Mouse (Mus musculus): Measurements from ENCODE around the gene Olfr157. TPM values are rescaled to one million over a fixed set of nuclear protein-coding genes. Genes with fewer than 3 reads are reported as not detected.

Olfr157 gene
- not detected for polyA plus RNA-seq (2021)

DNA sequence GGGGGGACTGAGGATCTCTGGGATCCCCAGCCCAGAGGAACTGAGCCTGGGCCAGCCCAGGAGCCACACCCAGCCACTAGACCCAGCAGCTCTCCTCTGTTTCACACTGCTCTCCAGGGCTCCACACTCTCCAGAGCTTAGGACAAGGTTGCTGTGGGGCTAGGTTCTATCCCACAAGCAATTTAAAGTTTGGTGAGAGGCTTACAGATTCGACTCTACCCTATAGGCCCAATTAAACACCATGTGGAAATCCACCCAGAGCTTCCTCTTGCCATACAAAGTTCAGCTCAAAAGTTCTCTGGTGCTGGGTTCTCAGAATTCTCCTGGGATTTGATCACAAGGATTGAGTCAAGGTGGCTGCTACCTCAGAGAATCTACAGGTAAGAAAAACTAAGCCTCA is at the start of gene Olfr157:
Gene Olfr157, minus strand, starts transcription at position 101 of the 400 bp plus-strand sequence.
- POLR2A ChIA-PET, result no interaction called here
- no peak for TF ChIP-seq CTCF (IDR thresholded peaks at IDR 0.05)
- no peaks in the 10 kb centered on the region for H3K27me3 ChIP-seq
- DNase-seq (ENCODE audit: low read depth, low spot score), result no peak
- in situ Hi-C loops (cut with MboI; ENCODE audit: low pct_unique_long_range_greater_than_20kb), result no loop called here
- CTCF ChIA-PET, result no interaction called here
- ATAC-seq, result no peak

DNA sequence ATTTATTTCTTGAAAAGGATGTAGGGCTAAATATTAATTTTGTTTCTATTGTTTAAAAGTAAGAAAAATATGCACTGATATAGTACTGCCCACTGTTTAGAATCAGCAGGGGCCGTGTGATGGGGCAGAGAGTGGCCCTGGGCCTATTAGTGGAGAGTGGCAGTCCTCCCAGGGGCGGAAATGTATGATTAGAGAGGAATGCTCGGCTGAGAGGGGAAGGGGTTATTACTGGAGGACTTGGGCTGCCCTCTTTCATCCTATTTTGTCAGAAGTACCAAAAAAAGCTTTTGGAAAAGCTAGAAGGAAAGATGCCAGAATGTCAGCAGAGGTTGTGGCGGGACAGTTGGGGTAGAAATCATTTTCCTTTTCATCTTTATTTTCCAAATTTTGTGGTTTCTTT is 44.2 kb upstream of the Olfr157 start:
- CTCF ChIA-PET, result no interaction called here

GRCm38 (mm10) chr4:43879566-43879965 is 39.6 kb upstream of the Olfr157 start:
- ChIA-PET CTCF (interaction anchor here (1.3 kb wide), 1 partner anchor 12 kb away, joined by 3 read pairs; no protein-coding TSS in a partner anchor), POLR2A (no interaction called here)
- no peak for TF ChIP-seq CTCF (IDR thresholded peaks at IDR 0.05)
- ATAC-seq (no peak), DNase-seq (ENCODE audit: low read depth, low spot score) (no peak)
- in situ Hi-C loops (cut with MboI; ENCODE audit: low pct_unique_long_range_greater_than_20kb), result no loop called here
- H3K27me3 ChIP-seq, result no peaks in the 10 kb centered on the region

More for the DNA sequence above, 44.2 kb upstream of the Olfr157 start:
- in situ Hi-C loops (cut with MboI; ENCODE audit: low pct_unique_long_range_greater_than_20kb), result no loop called here
- DNase-seq (ENCODE audit: low read depth, low spot score) (no peak), ATAC-seq (no peak)
- no peaks in the 10 kb centered on the region for H3K27me3 ChIP-seq
- POLR2A ChIA-PET, result no interaction called here
- no peak for TF ChIP-seq CTCF (IDR thresholded peaks at IDR 0.05)

DNA sequence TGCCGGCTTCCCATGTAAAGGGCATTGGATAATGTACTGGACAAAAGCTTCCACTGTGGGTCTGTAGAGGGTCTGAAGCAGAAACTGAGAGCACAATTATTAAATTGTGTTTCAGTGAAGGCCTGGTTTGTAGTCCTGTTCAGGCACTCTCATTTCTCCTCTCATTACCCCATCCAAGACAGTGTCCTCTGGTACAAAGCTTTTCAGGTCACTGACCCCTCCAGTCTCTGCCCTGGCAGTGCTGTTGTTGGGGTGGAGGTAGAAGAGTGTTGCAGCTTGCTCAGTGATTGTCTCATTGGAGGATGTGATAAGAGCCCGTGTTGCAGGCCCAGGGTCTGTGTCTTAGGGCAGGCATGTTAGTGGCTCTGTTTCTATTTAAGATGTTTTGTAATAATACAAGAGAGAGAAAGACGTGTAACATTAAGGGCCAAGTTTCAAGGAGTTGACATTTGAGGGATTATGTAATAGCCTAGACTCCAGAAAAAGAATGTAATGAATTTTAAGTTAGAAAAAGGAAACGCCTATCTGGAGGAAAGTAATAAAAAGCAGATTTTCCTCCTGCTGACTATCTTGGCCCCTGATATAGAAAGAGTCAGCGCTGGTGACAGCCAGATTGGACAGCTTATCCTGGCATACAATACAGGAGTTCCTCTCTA is 38.2 kb upstream of the Olfr157 start:
- no peak for DNase-seq (ENCODE audit: low read depth, low spot score)

GRCm38 (mm10) chr4:43877230-43877629 is 37.2 kb upstream of the Olfr157 start:
- ChIA-PET POLR2A (no interaction called here), CTCF (no interaction called here)
- DNase-seq (ENCODE audit: low read depth, low spot score), result no peak
- H3K27me3 ChIP-seq, result no peaks in the 10 kb centered on the region
- ATAC-seq, result no peak
- in situ Hi-C loops (cut with MboI; ENCODE audit: low pct_unique_long_range_greater_than_20kb), result no loop called here
- no peak for TF ChIP-seq CTCF (IDR thresholded peaks at IDR 0.05)

More for the DNA sequence above, 38.2 kb upstream of the Olfr157 start:
- no peaks in the 10 kb centered on the region for H3K27me3 ChIP-seq
- TF ChIP-seq CTCF (IDR thresholded peaks at IDR 0.05), result no peak
- ChIA-PET CTCF (interaction anchor here (1.3 kb wide), 1 partner anchor 13 kb away, joined by 3 read pairs; no protein-coding TSS in a partner anchor), POLR2A (no interaction called here)
- in situ Hi-C loops (cut with MboI; ENCODE audit: low pct_unique_long_range_greater_than_20kb), result no loop called here
- ATAC-seq, result no peak

DNA sequence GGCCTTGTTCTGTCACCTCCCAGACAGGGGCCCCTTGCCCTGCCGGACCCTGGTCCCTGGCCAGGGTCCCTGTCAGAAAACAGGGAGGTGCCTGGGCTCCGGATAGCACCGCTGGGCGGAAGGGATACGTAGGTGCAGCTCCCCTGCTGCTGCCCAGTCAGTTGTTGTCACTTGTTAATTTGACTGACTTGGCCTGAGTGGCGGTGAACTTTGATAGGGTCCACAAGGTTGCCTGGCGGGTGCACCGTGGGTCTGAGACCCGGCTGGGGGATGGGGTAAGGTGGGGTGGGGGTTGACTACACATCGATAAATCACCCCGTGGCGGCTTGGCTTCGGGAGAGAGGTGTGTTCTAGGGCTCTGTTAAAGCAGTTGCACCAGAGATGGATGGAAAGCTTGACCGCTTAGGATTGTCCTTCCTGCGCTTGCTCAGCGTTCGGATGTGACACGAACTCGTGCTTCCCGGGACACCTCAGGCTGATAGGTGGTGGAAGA is 36.0 kb upstream of the Olfr157 start:
- POLR2A ChIA-PET, result no interaction called here
- no peaks in the 10 kb centered on the region for H3K27me3 ChIP-seq
- CTCF ChIA-PET, result interaction anchor here (1.1 kb wide), 1 partner anchor 31 kb away, joined by 3 read pairs; no protein-coding TSS in a partner anchor
- in situ Hi-C loops (cut with MboI; ENCODE audit: low pct_unique_long_range_greater_than_20kb), result no loop called here
- TF ChIP-seq CTCF (IDR thresholded peaks at IDR 0.05), result no peak
- DNase-seq (ENCODE audit: low read depth, low spot score) (no peak), ATAC-seq (peak; percentile 38)

GRCm38 (mm10) chr4:43875160-43875918 is 35.3 kb upstream of the Olfr157 start, which contains the start of gene Reck:
Reck (plus strand) TSS chr4:43875530.
- H3K27me3 ChIP-seq, result no peaks in the 10 kb centered on the region
- DNase-seq (ENCODE audit: low read depth, low spot score) (peak; percentile 3), ATAC-seq (peak; percentile 90)
- CTCF ChIA-PET, result interaction anchor here (1.1 to 1.2 kb wide), 2 partner anchors 31 to 130 kb away, joined by 3 read pairs; no protein-coding TSS in a partner anchor
- no peak for TF ChIP-seq CTCF (IDR thresholded peaks at IDR 0.05)
- in situ Hi-C loops (cut with MboI; ENCODE audit: low pct_unique_long_range_greater_than_20kb), result no loop called here
- POLR2A ChIA-PET, result no interaction called here

DNA sequence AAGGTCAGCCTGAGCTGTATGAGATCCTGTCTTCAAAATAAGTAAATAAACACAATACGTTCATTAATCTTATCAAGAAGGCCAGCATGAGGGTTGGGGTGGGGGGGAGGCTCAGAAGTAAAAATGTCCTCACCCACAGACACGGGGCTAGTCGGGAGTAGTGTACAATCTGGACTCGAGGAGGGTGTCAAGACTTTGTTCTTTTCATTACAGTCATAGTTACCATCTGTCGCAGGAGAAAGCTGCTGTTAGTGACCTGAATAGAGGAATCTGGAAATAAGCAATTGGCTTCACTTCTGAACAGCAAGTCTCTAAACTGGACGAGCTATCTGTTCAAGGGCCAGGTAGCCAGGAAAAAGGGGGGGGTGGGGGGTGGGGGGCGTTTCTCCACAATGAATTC is 34.5 kb upstream of the Olfr157 start:
- ATAC-seq (no peak), DNase-seq (ENCODE audit: low read depth, low spot score) (no peak)
- in situ Hi-C loops (cut with MboI; ENCODE audit: low pct_unique_long_range_greater_than_20kb), result loop anchor here (5.0 kb wide), 1 partner anchor 102 kb away; the partner anchor contains the start of gene Olfr159
- no peaks in the 10 kb centered on the region for H3K27me3 ChIP-seq
- no peak for TF ChIP-seq CTCF (IDR thresholded peaks at IDR 0.05)
- ChIA-PET CTCF (interaction anchor here (1.2 kb wide), 1 partner anchor 130 kb away, joined by 3 read pairs; no protein-coding TSS in a partner anchor), POLR2A (no interaction called here)

- H3K27me3 ChIP-seq, result no peaks in the 10 kb centered on the region
- ATAC-seq (no peak), DNase-seq (ENCODE audit: low read depth, low spot score) (no peak)
- ChIA-PET POLR2A (no interaction called here), CTCF (no interaction called here)
- TF ChIP-seq CTCF (IDR thresholded peaks at IDR 0.05), result no peak
- in situ Hi-C loops (cut with MboI; ENCODE audit: low pct_unique_long_range_greater_than_20kb), result loop anchor here (5.0 kb wide), 2 partner anchors 98 to 123 kb away; partner anchors contain the start of gene Olfr159
These were observed 29.8 kb upstream of the Olfr157 start for GRCm38 (mm10) chr4:43869821-43870220.

DNA sequence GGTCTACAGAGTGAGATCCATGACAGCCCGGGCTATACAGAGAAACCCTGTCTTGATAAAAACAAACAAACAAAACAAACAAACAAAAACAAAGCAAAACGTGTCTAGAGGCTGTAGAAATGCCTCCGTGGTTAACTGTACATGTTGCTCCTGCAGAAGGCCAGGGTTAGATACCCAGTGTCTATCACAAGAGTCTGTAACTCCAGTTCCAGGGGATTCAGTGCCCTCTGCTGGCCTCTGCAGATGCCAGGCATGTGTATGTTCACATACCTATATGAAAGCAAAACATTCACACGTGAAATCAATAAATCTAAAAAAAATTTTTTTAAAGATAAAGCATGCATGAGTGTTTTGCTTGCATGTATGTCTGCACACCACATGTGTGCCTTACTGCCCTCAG is 23.3 kb upstream of the Olfr157 start:
- POLR2A ChIA-PET, result no interaction called here
- no peak for ATAC-seq
- CTCF ChIA-PET, result interaction anchor here (1.8 kb wide), 1 partner anchor 100 kb away, joined by 7 read pairs; no protein-coding TSS in a partner anchor
- in situ Hi-C loops (cut with MboI; ENCODE audit: low pct_unique_long_range_greater_than_20kb), result no loop called here
- no peak for DNase-seq (ENCODE audit: low read depth, low spot score)
- no peaks in the 10 kb centered on the region for H3K27me3 ChIP-seq
- no peak for TF ChIP-seq CTCF (IDR thresholded peaks at IDR 0.05)
